Mouse (Mus musculus): ENCODE measurements around the gene Zfp598. TPM values are rescaled to one million over a fixed set of nuclear protein-coding genes. Genes with fewer than 3 reads are reported as not detected.

Gene Zfp598
- polyA plus RNA-seq, 2 experiments, result 29.9 to 91.4 TPM

GRCm38 (mm10) chr17:24727618-24728017, 58.1 kb downstream of the Zfp598 start, which contains the start of gene Rpl3l:
Gene Rpl3l, plus strand, starts transcription at chr17:24727820.
- Histone ChIP-seq H3K4me3 (replicated peaks; ENCODE audit: low read length) (no peak within 1 kb of the TSS), H3K36me3 (ENCODE audit: control insufficient read depth, insufficient read depth, low read length) (peaks cover under 1% of the 10 kb centered on the region; the same call in 1 of the 2 replicates), H3K9me3 (ENCODE audit: control insufficient read depth, low read length) (no peaks in the 10 kb centered on the region), H3K27me3 (ENCODE audit: control insufficient read depth, insufficient read depth, low read length) (no peaks in the 10 kb centered on the region), H3K4me2 (replicated peaks; ENCODE audit: low read depth, low read length, severe bottlenecking) (no peak within 1 kb of the TSS), H3K27ac (replicated peaks; ENCODE audit: low read depth, low read length) (no peak within 1 kb of the TSS), H3K9ac (ENCODE audit: low read depth, low read length, severe bottlenecking) (no peak within 1 kb of the TSS), H3K4me1 (ENCODE audit: control insufficient read depth, insufficient read depth, low read length) (peaks cover 6% of the 10 kb centered on the region)
- TF ChIP-seq POLR2A (IDR thresholded peaks at IDR 0.05; ENCODE audit: borderline replicate concordance, extremely low read depth, insufficient read depth, insufficient read length), result no peak
- WGBS, result 61% methylated on average over 2 of the region's 2 CpGs
- ATAC-seq (ENCODE audit: low FRiP score, low read depth) (no peak), DNase-seq (ENCODE audit: low spot score) (no peak)

DNA sequence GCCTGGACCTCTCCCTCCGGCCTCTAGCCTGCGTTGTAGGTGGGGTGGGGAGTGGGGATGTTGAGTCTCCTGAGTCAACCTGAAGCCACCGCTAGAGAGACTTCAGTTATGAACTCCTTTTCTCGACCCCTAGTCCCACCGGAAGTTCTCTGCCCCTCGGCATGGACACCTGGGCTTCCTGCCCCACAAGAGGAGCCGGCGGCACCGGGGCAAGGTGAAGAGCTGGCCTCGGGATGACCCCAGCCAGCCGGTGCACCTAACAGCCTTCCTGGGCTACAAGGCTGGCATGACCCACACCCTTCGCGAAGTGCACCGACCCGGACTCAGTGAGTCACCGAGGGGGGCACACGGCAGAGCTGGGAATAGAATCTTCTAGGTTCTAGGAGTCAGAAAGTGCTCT, 58.7 kb downstream of the Zfp598 start:
- no peaks in the 10 kb centered on the region for H3K27me3 ChIP-seq (ENCODE audit: control insufficient read depth, insufficient read depth, low read length)
- H3K36me3 ChIP-seq (ENCODE audit: control insufficient read depth, insufficient read depth, low read length), result no peaks in the 10 kb centered on the region
- no peak overlapping the region for H3K27ac ChIP-seq (replicated peaks; ENCODE audit: low read depth, low read length)
- TF ChIP-seq POLR2A (IDR thresholded peaks at IDR 0.05; ENCODE audit: borderline replicate concordance, extremely low read depth, insufficient read depth, insufficient read length), result no peak
- DNase-seq (ENCODE audit: low spot score) (no peak), ATAC-seq (ENCODE audit: low FRiP score, low read depth) (no peak)
- peaks cover 5% of the 10 kb centered on the region for H3K4me1 ChIP-seq (ENCODE audit: control insufficient read depth, insufficient read depth, low read length)
- no peaks in the 10 kb centered on the region for H3K9me3 ChIP-seq (ENCODE audit: control insufficient read depth, low read length)
- H3K9ac ChIP-seq (ENCODE audit: low read depth, low read length, severe bottlenecking), result no peak overlapping the region
- no peak overlapping the region for H3K4me2 ChIP-seq (replicated peaks; ENCODE audit: low read depth, low read length, severe bottlenecking)
- WGBS, result 70% methylated on average over 17 of the region's 17 CpGs
- H3K4me3 ChIP-seq (replicated peaks; ENCODE audit: low read length), result no peak overlapping the region

DNA sequence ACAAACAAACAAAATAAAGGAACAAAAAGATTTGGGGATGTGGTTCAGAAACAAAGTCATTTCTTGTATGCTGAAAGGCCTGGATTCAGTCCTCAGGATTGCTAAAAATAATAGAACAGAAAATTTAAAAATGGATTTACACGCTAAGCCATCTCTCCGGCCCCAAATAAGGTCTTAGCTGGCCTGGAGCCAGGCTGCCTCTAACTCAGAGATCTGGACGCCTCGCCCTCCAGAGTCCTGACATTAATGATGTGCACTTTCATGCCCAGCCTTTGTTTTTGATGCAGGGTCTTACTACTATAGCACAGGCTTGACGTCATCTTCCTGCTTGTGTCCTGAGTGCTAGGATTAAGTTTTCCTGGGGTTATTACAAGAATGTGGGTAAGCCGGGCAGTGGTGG, 59.6 kb downstream of the Zfp598 start:
- WGBS, result 80% methylated on average over 6 of the region's 6 CpGs
- Histone ChIP-seq H3K4me2 (replicated peaks; ENCODE audit: low read depth, low read length, severe bottlenecking) (no peak overlapping the region), H3K27me3 (ENCODE audit: control insufficient read depth, insufficient read depth, low read length) (no peaks in the 10 kb centered on the region), H3K36me3 (ENCODE audit: control insufficient read depth, insufficient read depth, low read length) (no peaks in the 10 kb centered on the region), H3K27ac (replicated peaks; ENCODE audit: low read depth, low read length) (no peak overlapping the region), H3K4me1 (ENCODE audit: control insufficient read depth, insufficient read depth, low read length) (no peaks in the 10 kb centered on the region), H3K4me3 (replicated peaks; ENCODE audit: low read length) (no peak overlapping the region), H3K9ac (ENCODE audit: low read depth, low read length, severe bottlenecking) (no peak overlapping the region), H3K9me3 (ENCODE audit: control insufficient read depth, low read length) (no peaks in the 10 kb centered on the region)
- no peak for TF ChIP-seq POLR2A (IDR thresholded peaks at IDR 0.05; ENCODE audit: borderline replicate concordance, extremely low read depth, insufficient read depth, insufficient read length)
- ATAC-seq (ENCODE audit: low FRiP score, low read depth), result no peak
- no peak for DNase-seq (ENCODE audit: low spot score)

DNA sequence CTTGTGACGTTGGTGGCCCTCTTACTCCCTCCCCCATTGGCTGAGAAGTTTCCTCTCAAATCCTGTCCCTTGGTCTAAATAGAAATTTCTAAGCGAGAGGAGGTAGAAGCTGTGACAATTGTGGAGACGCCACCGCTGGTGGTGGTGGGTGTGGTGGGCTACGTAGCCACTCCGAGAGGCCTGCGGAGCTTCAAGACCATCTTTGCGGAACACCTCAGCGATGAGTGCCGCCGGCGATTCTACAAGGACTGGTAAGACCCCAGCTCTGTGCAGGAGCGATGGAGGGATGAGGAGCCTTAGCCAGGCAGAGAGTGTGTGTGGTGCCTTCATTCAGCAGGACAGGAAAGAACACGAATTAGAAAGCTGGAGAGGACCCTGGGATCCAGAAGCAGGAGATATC, 61.3 kb downstream of the Zfp598 start:
- WGBS, result 82% methylated on average over 14 of the region's 14 CpGs
- no peaks in the 10 kb centered on the region for H3K36me3 ChIP-seq (ENCODE audit: control insufficient read depth, insufficient read depth, low read length)

More for the DNA sequence above, 61.3 kb downstream of the Zfp598 start:
- no peak overlapping the region for H3K9ac ChIP-seq (ENCODE audit: low read depth, low read length, severe bottlenecking)
- no peaks in the 10 kb centered on the region for H3K27me3 ChIP-seq (ENCODE audit: control insufficient read depth, insufficient read depth, low read length)
- ATAC-seq (ENCODE audit: low FRiP score, low read depth) (no peak), DNase-seq (ENCODE audit: low spot score) (no peak)
- TF ChIP-seq POLR2A (IDR thresholded peaks at IDR 0.05; ENCODE audit: borderline replicate concordance, extremely low read depth, insufficient read depth, insufficient read length), result no peak
- no peak overlapping the region for H3K27ac ChIP-seq (replicated peaks; ENCODE audit: low read depth, low read length)
- no peaks in the 10 kb centered on the region for H3K4me1 ChIP-seq (ENCODE audit: control insufficient read depth, insufficient read depth, low read length)
- H3K4me3 ChIP-seq (replicated peaks; ENCODE audit: low read length), result no peak overlapping the region
- H3K9me3 ChIP-seq (ENCODE audit: control insufficient read depth, low read length), result no peaks in the 10 kb centered on the region
- H3K4me2 ChIP-seq (replicated peaks; ENCODE audit: low read depth, low read length, severe bottlenecking), result no peak overlapping the region

Other genes with a start within 250 kb of the Zfp598 start
Only the 30 nearest of the 33 such genes appear.
- gene E4f1, start 199.4 kb upstream of the Zfp598 start, polyA plus RNA-seq (2012; rRNA removed), result 80.6 and 95.0 TPM in 2 replicates
- gene E4f1, start 199.4 kb upstream of the Zfp598 start, polyA plus RNA-seq (2014; fragmentation: Nextera tagmentation; extraction: Ambion mirVana), result 16.6 and 19.3 TPM in 2 replicates
- gene Pgp, start 199.3 kb upstream of the Zfp598 start, polyA plus RNA-seq (2012; rRNA removed), result 37.6 and 49.6 TPM in 2 replicates
- 52.9 TPM in 2 replicates for gene Pgp, start 199.3 kb upstream of the Zfp598 start, polyA plus RNA-seq (2014; fragmentation: Nextera tagmentation; extraction: Ambion mirVana)
- 0.86 and 0.89 TPM in 2 replicates for gene Bricd5, start 195.8 kb upstream of the Zfp598 start, polyA plus RNA-seq (2012; rRNA removed)
- not detected in 2 replicates for gene Bricd5, start 195.8 kb upstream of the Zfp598 start, polyA plus RNA-seq (2014; fragmentation: Nextera tagmentation; extraction: Ambion mirVana)
- 46.3 and 54.9 TPM in 2 replicates for gene Mlst8, start 190.6 kb upstream of the Zfp598 start, polyA plus RNA-seq (2012; rRNA removed)
- 27.8 and 29.3 TPM in 2 replicates for gene Mlst8, start 190.6 kb upstream of the Zfp598 start, polyA plus RNA-seq (2014; fragmentation: Nextera tagmentation; extraction: Ambion mirVana)
- 18.1 and 23.1 TPM in 2 replicates for gene Caskin1, start 181.1 kb upstream of the Zfp598 start, polyA plus RNA-seq (2012; rRNA removed)
- 3.1 and 4.3 TPM in 2 replicates for gene Caskin1, start 181.1 kb upstream of the Zfp598 start, polyA plus RNA-seq (2014; fragmentation: Nextera tagmentation; extraction: Ambion mirVana)
- 308 and 376 TPM in 2 replicates for gene Traf7, start 141.7 kb upstream of the Zfp598 start, polyA plus RNA-seq (2012; rRNA removed)
- gene Traf7, start 141.7 kb upstream of the Zfp598 start, polyA plus RNA-seq (2014; fragmentation: Nextera tagmentation; extraction: Ambion mirVana), result 81.3 and 91.0 TPM in 2 replicates
- gene Rab26, start 135.5 kb upstream of the Zfp598 start, polyA plus RNA-seq (2012; rRNA removed), result 2.0 and 3.0 TPM in 2 replicates
- 4.1 and 6.1 TPM in 2 replicates for gene Rab26, start 135.5 kb upstream of the Zfp598 start, polyA plus RNA-seq (2014; fragmentation: Nextera tagmentation; extraction: Ambion mirVana)
- 73.6 and 106 TPM in 2 replicates for gene Pkd1, start 119.9 kb upstream of the Zfp598 start, polyA plus RNA-seq (2012; rRNA removed)
- 49.1 and 50.5 TPM in 2 replicates for gene Pkd1, start 119.9 kb upstream of the Zfp598 start, polyA plus RNA-seq (2014; fragmentation: Nextera tagmentation; extraction: Ambion mirVana)
- 162 and 199 TPM in 2 replicates for gene Tsc2, start 37.1 kb upstream of the Zfp598 start, polyA plus RNA-seq (2012; rRNA removed)
- gene Tsc2, start 37.1 kb upstream of the Zfp598 start, polyA plus RNA-seq (2014; fragmentation: Nextera tagmentation; extraction: Ambion mirVana), result 62.9 and 70.6 TPM in 2 replicates
- 28.5 and 30.0 TPM in 2 replicates for gene Nthl1, start 37.0 kb upstream of the Zfp598 start, polyA plus RNA-seq (2012; rRNA removed)
- 17.8 and 21.5 TPM in 2 replicates for gene Nthl1, start 37.0 kb upstream of the Zfp598 start, polyA plus RNA-seq (2014; fragmentation: Nextera tagmentation; extraction: Ambion mirVana)
- 56.2 and 65.0 TPM in 2 replicates for gene Slc9a3r2, start 19.4 kb upstream of the Zfp598 start, polyA plus RNA-seq (2012; rRNA removed)
- 60.1 and 71.5 TPM in 2 replicates for gene Slc9a3r2, start 19.4 kb upstream of the Zfp598 start, polyA plus RNA-seq (2014; fragmentation: Nextera tagmentation; extraction: Ambion mirVana)
- gene Npw, start 11.2 kb upstream of the Zfp598 start, polyA plus RNA-seq (2012; rRNA removed), result 0.47 and 0.58 TPM in 2 replicates
- gene Npw, start 11.2 kb upstream of the Zfp598 start, polyA plus RNA-seq (2014; fragmentation: Nextera tagmentation; extraction: Ambion mirVana), result 0.33 and 0.41 TPM in 2 replicates
- gene Syngr3, start 20.3 kb downstream of the Zfp598 start, polyA plus RNA-seq (2012; rRNA removed), result 2.6 and 3.0 TPM in 2 replicates
- gene Syngr3, start 20.3 kb downstream of the Zfp598 start, polyA plus RNA-seq (2014; fragmentation: Nextera tagmentation; extraction: Ambion mirVana), result 3.1 and 4.9 TPM in 2 replicates
- 27.3 and 34.2 TPM in 2 replicates for gene Gfer, start 26.5 kb downstream of the Zfp598 start, polyA plus RNA-seq (2012; rRNA removed)
- 38.6 and 39.5 TPM in 2 replicates for gene Gfer, start 26.5 kb downstream of the Zfp598 start, polyA plus RNA-seq (2014; fragmentation: Nextera tagmentation; extraction: Ambion mirVana)
- 9.2 and 11.9 TPM in 2 replicates for gene Noxo1, start 26.5 kb downstream of the Zfp598 start, polyA plus RNA-seq (2012; rRNA removed)
- gene Noxo1, start 26.5 kb downstream of the Zfp598 start, polyA plus RNA-seq (2014; fragmentation: Nextera tagmentation; extraction: Ambion mirVana), result 3.8 and 4.5 TPM in 2 replicates
- 62.1 and 72.1 TPM in 2 replicates for gene Tbl3, start 38.0 kb downstream of the Zfp598 start, polyA plus RNA-seq (2012; rRNA removed)
- 62.8 and 73.9 TPM in 2 replicates for gene Tbl3, start 38.0 kb downstream of the Zfp598 start, polyA plus RNA-seq (2014; fragmentation: Nextera tagmentation; extraction: Ambion mirVana)
- gene Rnf151, start 48.4 kb downstream of the Zfp598 start, polyA plus RNA-seq (2012; rRNA removed), result 0.85 and 0.98 TPM in 2 replicates
- gene Rnf151, start 48.4 kb downstream of the Zfp598 start, polyA plus RNA-seq (2014; fragmentation: Nextera tagmentation; extraction: Ambion mirVana), result 0.19 and 0.40 TPM in 2 replicates
- gene Rps2, start 48.4 kb downstream of the Zfp598 start, polyA plus RNA-seq (2012; rRNA removed), result 2,709 and 3,185 TPM in 2 replicates
- 1,651 and 1,722 TPM in 2 replicates for gene Rps2, start 48.4 kb downstream of the Zfp598 start, polyA plus RNA-seq (2014; fragmentation: Nextera tagmentation; extraction: Ambion mirVana)
- 178 and 192 TPM in 2 replicates for gene Ndufb10, start 54.8 kb downstream of the Zfp598 start, polyA plus RNA-seq (2012; rRNA removed)
- gene Ndufb10, start 54.8 kb downstream of the Zfp598 start, polyA plus RNA-seq (2014; fragmentation: Nextera tagmentation; extraction: Ambion mirVana), result 235 and 237 TPM in 2 replicates
- gene Rpl3l, start 58.1 kb downstream of the Zfp598 start, polyA plus RNA-seq (2012; rRNA removed), result not detected in 2 replicates
- 0.19 TPM in 1 of 2 replicates, not detected in the other for gene Rpl3l, start 58.1 kb downstream of the Zfp598 start, polyA plus RNA-seq (2014; fragmentation: Nextera tagmentation; extraction: Ambion mirVana)
- gene Msrb1, start 67.0 kb downstream of the Zfp598 start, polyA plus RNA-seq (2012; rRNA removed), result 36.2 and 44.1 TPM in 2 replicates
- gene Msrb1, start 67.0 kb downstream of the Zfp598 start, polyA plus RNA-seq (2014; fragmentation: Nextera tagmentation; extraction: Ambion mirVana), result 29.8 and 29.9 TPM in 2 replicates
- 5.3 and 8.7 TPM in 2 replicates for gene Hs3st6, start 83.3 kb downstream of the Zfp598 start, polyA plus RNA-seq (2012; rRNA removed)
- gene Hs3st6, start 83.3 kb downstream of the Zfp598 start, polyA plus RNA-seq (2014; fragmentation: Nextera tagmentation; extraction: Ambion mirVana), result 4.9 and 5.6 TPM in 2 replicates
- gene Meiob, start 134.6 kb downstream of the Zfp598 start, polyA plus RNA-seq (2012; rRNA removed), result not detected in 2 replicates
- gene Meiob, start 134.6 kb downstream of the Zfp598 start, polyA plus RNA-seq (2014; fragmentation: Nextera tagmentation; extraction: Ambion mirVana), result not detected in 2 replicates
- gene Hagh, start 170.5 kb downstream of the Zfp598 start, polyA plus RNA-seq (2012; rRNA removed), result 23.9 and 25.7 TPM in 2 replicates
- 29.4 and 35.4 TPM in 2 replicates for gene Hagh, start 170.5 kb downstream of the Zfp598 start, polyA plus RNA-seq (2014; fragmentation: Nextera tagmentation; extraction: Ambion mirVana)
- 12.8 and 14.8 TPM in 2 replicates for gene Fahd1, start 180.7 kb downstream of the Zfp598 start, polyA plus RNA-seq (2012; rRNA removed)
- gene Fahd1, start 180.7 kb downstream of the Zfp598 start, polyA plus RNA-seq (2014; fragmentation: Nextera tagmentation; extraction: Ambion mirVana), result 16.5 and 17.4 TPM in 2 replicates
- 0.10 and 0.24 TPM in 2 replicates for gene Igfals, start 196.3 kb downstream of the Zfp598 start, polyA plus RNA-seq (2012; rRNA removed)
- 0.08 and 0.18 TPM in 2 replicates for gene Igfals, start 196.3 kb downstream of the Zfp598 start, polyA plus RNA-seq (2014; fragmentation: Nextera tagmentation; extraction: Ambion mirVana)
- gene Nubp2, start 216.7 kb downstream of the Zfp598 start, polyA plus RNA-seq (2012; rRNA removed), result 27.4 and 31.2 TPM in 2 replicates
- gene Nubp2, start 216.7 kb downstream of the Zfp598 start, polyA plus RNA-seq (2014; fragmentation: Nextera tagmentation; extraction: Ambion mirVana), result 54.0 and 55.5 TPM in 2 replicates
- gene Spsb3, start 217.0 kb downstream of the Zfp598 start, polyA plus RNA-seq (2012; rRNA removed), result 49.6 and 53.4 TPM in 2 replicates
- 39.4 and 40.8 TPM in 2 replicates for gene Spsb3, start 217.0 kb downstream of the Zfp598 start, polyA plus RNA-seq (2014; fragmentation: Nextera tagmentation; extraction: Ambion mirVana)
- 39.1 and 43.9 TPM in 2 replicates for gene Eme2, start 225.4 kb downstream of the Zfp598 start, polyA plus RNA-seq (2012; rRNA removed)
- 28.7 and 28.9 TPM in 2 replicates for gene Eme2, start 225.4 kb downstream of the Zfp598 start, polyA plus RNA-seq (2014; fragmentation: Nextera tagmentation; extraction: Ambion mirVana)
- gene Mrps34, start 225.4 kb downstream of the Zfp598 start, polyA plus RNA-seq (2012; rRNA removed), result 101 and 121 TPM in 2 replicates
- 82.1 and 82.7 TPM in 2 replicates for gene Mrps34, start 225.4 kb downstream of the Zfp598 start, polyA plus RNA-seq (2014; fragmentation: Nextera tagmentation; extraction: Ambion mirVana)